11 mouse cellular contexts compared by ENCODE assay signal in genomic region chr2:147186261-147186681, GRCm38 (mm10). TPM values are rescaled to one million over a fixed set of nuclear protein-coding genes. Genes with fewer than 3 reads are reported as not detected.
A peak's percentile ranks its signal among the peaks of the same experiment; 100 is the strongest.
DNase-seq lines count a peak whose midpoint lies in the region; ATAC-seq lines count a peak whose summit lies in the region.
"Had no signal": no experiment of that assay in that cellular context is flagged by ENCODE, and none has a peak within 500 bp of the region (broad histone marks: within the 10 kb centered on the region; RNA-seq: fewer than 3 reads in every experiment).

No protein-coding gene starts in this region.

- H3K4me1 ChIP-seq in lung, embryonic 15.5 days, result peaks cover 49% of the 10 kb centered on the region
- H3K4me1 ChIP-seq in limb, embryonic 11.5 days (ENCODE audit: control insufficient read depth, insufficient read depth, low read length), result peaks cover 2% of the 10 kb centered on the region; the same call in 1 of the 2 replicates

- no peaks in the 10 kb centered on the region for H3K9me3 ChIP-seq in lung, embryonic 15.5 days
- H3K9me3 ChIP-seq in limb, embryonic 11.5 days (ENCODE audit: control insufficient read depth, low read length), result no peaks in the 10 kb centered on the region
- H3K9me3 ChIP-seq: kidney, embryonic 15.5 days; liver, embryonic 15.5 days had no signal

- peak; percentile 60 to 61 for DNase-seq in cerebellum, postnatal 10 days
- no peak for DNase-seq in cerebellum, adult 8-10 months
- no peak for DNase-seq in lung, postnatal 36 days
- DNase-seq in limb, embryonic 11.5 days (ENCODE audit: low spot score), result peak; percentile 35
- DNase-seq in retina, embryonic 14.5 days (ENCODE audit: low spot score), result peak; percentile 16
- no peak for DNase-seq in frontal cortex, postnatal 10 days (ENCODE audit: low spot score in 2 of 2)
- no peak for DNase-seq in cerebellum, adult 9-11 months

- H3K4me3 ChIP-seq in lung, embryonic 15.5 days, result no peak overlapping the region
- no peak overlapping the region for H3K4me3 ChIP-seq in limb, embryonic 11.5 days (ENCODE audit: low read depth, low read length)
- H3K4me3 ChIP-seq: liver, embryonic 15.5 days had no signal

- H3K27me3 ChIP-seq in lung, embryonic 15.5 days, result peaks cover 97% of the 10 kb centered on the region
- H3K27me3 ChIP-seq in limb, embryonic 11.5 days (ENCODE audit: control insufficient read depth, insufficient read depth, low read length), result peaks cover 92% of the 10 kb centered on the region

- ATAC-seq in lung, embryonic 15.5 days (ENCODE audit: borderline replicate concordance, extremely low read depth, low FRiP score, low TSS enrichment), result no peak
- no peak for ATAC-seq in limb, embryonic 11.5 days (ENCODE audit: insufficient number of reproducible peaks, low FRiP score, low TSS enrichment, low read depth)
- ATAC-seq: Patski had no signal

- no peak overlapping the region for H3K9ac ChIP-seq in lung, embryonic 15.5 days
- no peak overlapping the region for H3K9ac ChIP-seq in limb, embryonic 11.5 days (ENCODE audit: low read length)
- H3K9ac ChIP-seq: kidney, embryonic 15.5 days; liver, embryonic 15.5 days had no signal

- WGBS in lung, embryonic 15.5 days, result under 1% methylated on average over 25 of the region's 25 CpGs
- WGBS in limb, embryonic 11.5 days, result 0% methylated on average over 23 of the region's 25 CpGs

- H3K27ac ChIP-seq in lung, embryonic 15.5 days, result no peak overlapping the region
- H3K27ac ChIP-seq in limb, embryonic 11.5 days (replicated peaks; ENCODE audit: low read depth, low read length), result no peak overlapping the region
- H3K27ac ChIP-seq: kidney, embryonic 15.5 days; liver, embryonic 15.5 days had no signal

- H3K36me3 ChIP-seq in lung, embryonic 15.5 days, result no peaks in the 10 kb centered on the region
- no peaks in the 10 kb centered on the region for H3K36me3 ChIP-seq in limb, embryonic 11.5 days (ENCODE audit: control insufficient read depth, insufficient read depth, low read length)
- H3K36me3 ChIP-seq: kidney, embryonic 15.5 days; liver, embryonic 15.5 days had no signal

- H3K4me2 ChIP-seq in lung, embryonic 15.5 days, result peak overlapping the region; percentile 47; the same call in 1 of the 2 replicates
- no peak overlapping the region for H3K4me2 ChIP-seq in limb, embryonic 11.5 days (ENCODE audit: low read depth, severe bottlenecking)

RNA-seq across cellular contexts. Expression of gene Nkx2-2, which starts 7.8 kb away (rescaled TPM):
- polyA plus RNA-seq in lung, embryonic 15.5 days (2015; fragmentation: Nextera tagmentation; extraction: Ambion mirVana), result not detected in 2 replicates
- 0.07 TPM in 1 of 2 replicates, not detected in the other for polyA plus RNA-seq in limb, embryonic 11.5 days (2014; fragmentation: Nextera tagmentation; extraction: Ambion mirVana)
- polyA plus RNA-seq: kidney, embryonic 15.5 days; liver, embryonic 15.5 days; Patski had no signal

Comparison
In these comparisons a context has a peak if more than half of its experiments do, and no peak if none do; other contexts are left out.
1. DNase-seq: peak in cerebellum, postnatal 10 days (2 of 2), limb, embryonic 11.5 days (single experiment) and retina, embryonic 14.5 days (single experiment); none in cerebellum, adult 8-10 months (single experiment), lung, postnatal 36 days (single experiment), frontal cortex, postnatal 10 days (0 of 2) and cerebellum, adult 9-11 months (single experiment).